Mouse (Mus musculus) kidney, postnatal 14 days (tissue): ENCODE data around the gene Arhgef3.
"Not testable (repeated sequence)": the region's sequence is repeated elsewhere in the genome, so short reads cannot be mapped to it uniquely, and the experiment has no call there.

Source experiments
- DNase-seq: peaks from one replicate; pipeline ENCODE4 v3.0.0; 2022; ENCODE audit warnings: mixed read lengths

Arhgef3 gene

GRCm38 (mm10) chr14:27233056-27233455, 118.4 kb downstream of the Arhgef3 start:
- no peak for DNase-seq

GRCm38 (mm10) chr14:27233656-27234055, 119.0 kb downstream of the Arhgef3 start:
- DNase-seq: no peak

GRCm38 (mm10) chr14:27234270-27234840, 119.7 kb downstream of the Arhgef3 start:
- DNase-seq: no peak

- DNase-seq: peak; percentile 24
These were observed 121.3 kb downstream of the Arhgef3 start for GRCm38 (mm10) chr14:27235897-27236553.

GRCm38 (mm10) chr14:27237522-27238187, 123.0 kb downstream of the Arhgef3 start:
- DNase-seq: peak; percentile 83

- peak; percentile 26 for DNase-seq
These were observed 124.0 kb downstream of the Arhgef3 start for GRCm38 (mm10) chr14:27238600-27239118.

- DNase-seq: no peak
These were observed 124.9 kb downstream of the Arhgef3 start for GRCm38 (mm10) chr14:27239551-27240091.

GRCm38 (mm10) chr14:27242253-27242652, 127.6 kb downstream of the Arhgef3 start:
- DNase-seq: peak; percentile 70

- DNase-seq: no peak
These were observed 128.1 kb downstream of the Arhgef3 start for GRCm38 (mm10) chr14:27242769-27243168.

- no peak for DNase-seq
These were observed 128.9 kb downstream of the Arhgef3 start for GRCm38 (mm10) chr14:27243585-27243984.

- no peak for DNase-seq
These were observed 130.2 kb downstream of the Arhgef3 start for GRCm38 (mm10) chr14:27244898-27245297.

- DNase-seq: peak; percentile 39
These were observed 131.7 kb downstream of the Arhgef3 start for GRCm38 (mm10) chr14:27246424-27246823.

- DNase-seq: not testable (repeated sequence)
These were observed 132.2 kb downstream of the Arhgef3 start for GRCm38 (mm10) chr14:27246948-27247347.

GRCm38 (mm10) chr14:27249121-27249520, 134.4 kb downstream of the Arhgef3 start:
- no peak for DNase-seq

GRCm38 (mm10) chr14:27250281-27250789, 135.6 kb downstream of the Arhgef3 start:
- DNase-seq: peak; percentile 14

GRCm38 (mm10) chr14:27253391-27253790, 138.7 kb downstream of the Arhgef3 start:
- no peak for DNase-seq

- DNase-seq: no peak
These were observed 147.7 kb downstream of the Arhgef3 start for GRCm38 (mm10) chr14:27262349-27262748.

- DNase-seq: no peak
These were observed 151.9 kb downstream of the Arhgef3 start for GRCm38 (mm10) chr14:27266601-27267000.

- DNase-seq: no peak
These were observed 153.4 kb downstream of the Arhgef3 start for GRCm38 (mm10) chr14:27268137-27268536.

GRCm38 (mm10) chr14:27268986-27269700, 154.4 kb downstream of the Arhgef3 start:
- DNase-seq: no peak

GRCm38 (mm10) chr14:27269836-27270235, 155.1 kb downstream of the Arhgef3 start:
- no peak for DNase-seq

GRCm38 (mm10) chr14:27270466-27270865, 155.8 kb downstream of the Arhgef3 start:
- no peak for DNase-seq
